Mouse (Mus musculus) forebrain, embryonic 15.5 days (tissue): Measurements from ENCODE around the gene Defb45. TPM values are rescaled to one million over a fixed set of nuclear protein-coding genes. Genes with fewer than 3 reads are reported as not detected.

Source experiments
- ATAC-seq: fragments of 200-750 bp; cut with Nextera tagmentation; replicated peaks from 2 replicates; pipeline ENCODE4 v1.8.0; 2017; ENCODE audit warnings: mild to moderate bottlenecking, moderate TSS enrichment, moderate library complexity
- H3K27ac ChIP-seq: fragments of 300-500 bp; sonication (generic); replicated peaks from 2 replicates; pipeline ENCODE4 v1.5.1; 2015; ENCODE audit warnings: mild to moderate bottlenecking, inconsistent platforms
- H3K27me3 ChIP-seq: fragments of 300-500 bp; sonication (generic); 2 replicates; pipeline ENCODE4 v1.6.1; 2015; ENCODE audit warnings: inconsistent platforms
- H3K36me3 ChIP-seq: fragments of 300-500 bp; sonication (generic); 2 replicates; pipeline ENCODE4 v1.6.1; 2015; ENCODE audit warnings: mild to moderate bottlenecking, inconsistent platforms
- H3K4me1 ChIP-seq: fragments of 300-500 bp; sonication (generic); 2 replicates; pipeline ENCODE4 v1.6.1; 2015; ENCODE audit warnings: inconsistent platforms
- H3K4me2 ChIP-seq: fragments of 300-500 bp; sonication (generic); replicated peaks from 2 replicates; pipeline ENCODE4 v1.6.1; 2015; ENCODE audit warnings: mild to moderate bottlenecking, inconsistent platforms
- H3K4me3 ChIP-seq: fragments of 300-500 bp; sonication (generic); 2 replicates; pipeline ENCODE4 v1.5.1; 2015; ENCODE audit warnings: mild to moderate bottlenecking, inconsistent platforms
- H3K9ac ChIP-seq: fragments of 300-500 bp; sonication (generic); replicated peaks from 2 replicates; pipeline ENCODE4 v1.6.1; 2015; ENCODE audit warnings: mild to moderate bottlenecking, inconsistent platforms
- H3K9me3 ChIP-seq: fragments of 300-500 bp; sonication (generic); 2 replicates; pipeline ENCODE4 v1.6.1; 2016; ENCODE audit warnings: inconsistent platforms
- WGBS: fragments of 180-500 bp; shearing (Covaris S2); methylation state at CpG from one replicate; pipeline ENCODE4 v1.1.7; 2015; ENCODE audit warnings: mixed read lengths; 5-methylcytosine and 5-hydroxymethylcytosine counted together
- polyA plus RNA-seq: library from polyadenylated mRNA; unstranded; fragments of >200 nt; fragmentation: Nextera tagmentation; extraction: Ambion mirVana; gene quantifications from 2 replicates; pipeline ENCODE4 v1.2.1, GENCODE M21; 2015

Defb45 gene
- polyA plus RNA-seq, 1 experiment from 2014 or later = not detected

DNA sequence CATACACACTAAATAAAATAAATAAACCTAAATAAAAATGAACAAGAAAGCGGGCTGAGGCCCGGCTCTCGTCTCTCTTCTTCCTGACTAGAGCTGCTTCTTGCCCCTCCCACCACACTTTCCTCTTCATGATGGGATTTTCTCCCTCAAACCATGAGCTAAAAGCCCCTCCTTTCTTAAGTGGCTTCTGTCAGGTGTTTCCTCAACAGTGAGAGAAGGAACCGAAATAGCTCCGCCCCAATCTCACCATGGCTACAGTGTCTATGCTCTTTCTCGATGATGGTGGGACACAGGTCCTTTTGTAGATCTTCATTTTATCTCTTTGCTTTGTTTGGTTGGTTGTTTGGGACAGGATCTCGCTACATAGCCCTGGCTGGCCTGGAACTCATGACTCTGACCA is 42.5 kb downstream of the Defb45 start:
- no peak overlapping the region for H3K27ac ChIP-seq
- ATAC-seq = no peak
- WGBS = 89% methylated on average over 7 of the region's 7 CpGs
- no peaks in the 10 kb centered on the region for H3K4me1 ChIP-seq
- no peaks in the 10 kb centered on the region for H3K9me3 ChIP-seq
- no peak overlapping the region for H3K9ac ChIP-seq
- no peak overlapping the region for H3K4me3 ChIP-seq
- no peaks in the 10 kb centered on the region for H3K27me3 ChIP-seq
- no peaks in the 10 kb centered on the region for H3K36me3 ChIP-seq
- no peak overlapping the region for H3K4me2 ChIP-seq

DNA sequence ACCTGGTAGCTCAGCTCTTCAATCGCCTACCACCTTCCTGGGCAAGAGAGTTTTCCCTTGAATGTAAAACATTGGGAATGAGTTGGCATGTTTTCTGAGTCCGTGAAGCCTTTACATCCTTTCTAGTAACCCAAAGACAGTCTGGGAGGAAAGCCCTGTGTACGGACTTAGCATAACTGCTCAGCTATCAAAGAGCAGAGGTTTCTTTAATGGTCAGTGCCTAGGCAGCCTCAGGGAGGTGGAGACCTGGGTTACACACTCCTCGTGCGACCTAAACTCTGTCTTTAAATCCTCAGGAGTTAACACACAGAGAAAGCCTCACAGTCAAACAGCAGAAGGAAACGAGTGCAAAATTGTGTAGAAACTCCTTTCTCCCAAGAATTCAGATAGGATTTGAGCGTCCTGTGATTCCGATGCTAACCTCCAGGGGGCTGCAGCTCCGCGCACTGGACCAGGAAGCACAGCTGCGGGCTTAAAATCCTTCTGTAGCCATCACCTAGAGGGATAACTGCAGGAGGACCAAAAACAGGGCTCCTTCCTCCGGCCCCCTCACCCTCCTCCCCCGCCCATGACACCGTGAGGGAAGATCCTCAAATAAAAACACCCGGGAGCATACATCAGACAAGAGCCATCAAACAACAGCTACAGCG is 45.3 kb downstream of the Defb45 start:
- Histone ChIP-seq H3K9me3 (no peaks in the 10 kb centered on the region), H3K4me3 (no peak overlapping the region), H3K4me2 (peak overlapping the region; percentile 32), H3K9ac (no peak overlapping the region), H3K4me1 (no peaks in the 10 kb centered on the region), H3K36me3 (no peaks in the 10 kb centered on the region), H3K27me3 (no peaks in the 10 kb centered on the region), H3K27ac (no peak overlapping the region)
- ATAC-seq = no peak
- WGBS = 14% methylated on average over 16 of the region's 16 CpGs

DNA sequence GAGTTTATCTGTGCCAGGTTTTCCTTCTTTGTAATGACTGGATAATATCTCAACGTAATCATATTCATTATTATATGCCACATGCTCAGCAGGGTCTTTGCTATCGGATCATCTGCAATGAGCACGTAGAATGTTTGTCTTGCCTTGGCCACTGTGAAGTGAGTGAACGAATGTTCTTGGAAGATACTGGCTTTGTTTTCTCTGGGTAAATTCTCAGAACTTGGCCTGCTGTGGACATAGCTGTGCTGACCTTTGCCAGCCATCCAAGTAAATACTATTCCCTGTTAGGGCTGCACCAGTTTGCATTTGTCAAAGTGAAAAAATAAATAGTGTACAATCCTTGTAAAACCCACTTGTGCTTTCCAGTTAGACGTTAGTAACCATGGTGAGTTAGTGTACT is 51.1 kb downstream of the Defb45 start:
- Histone ChIP-seq H3K36me3 (no peaks in the 10 kb centered on the region), H3K9ac (no peak overlapping the region), H3K4me3 (no peak overlapping the region), H3K4me2 (no peak overlapping the region), H3K9me3 (no peaks in the 10 kb centered on the region), H3K27ac (no peak overlapping the region), H3K4me1 (no peaks in the 10 kb centered on the region), H3K27me3 (no peaks in the 10 kb centered on the region)
- ATAC-seq = no peak
- 82% methylated on average over 5 of the region's 5 CpGs for WGBS

DNA sequence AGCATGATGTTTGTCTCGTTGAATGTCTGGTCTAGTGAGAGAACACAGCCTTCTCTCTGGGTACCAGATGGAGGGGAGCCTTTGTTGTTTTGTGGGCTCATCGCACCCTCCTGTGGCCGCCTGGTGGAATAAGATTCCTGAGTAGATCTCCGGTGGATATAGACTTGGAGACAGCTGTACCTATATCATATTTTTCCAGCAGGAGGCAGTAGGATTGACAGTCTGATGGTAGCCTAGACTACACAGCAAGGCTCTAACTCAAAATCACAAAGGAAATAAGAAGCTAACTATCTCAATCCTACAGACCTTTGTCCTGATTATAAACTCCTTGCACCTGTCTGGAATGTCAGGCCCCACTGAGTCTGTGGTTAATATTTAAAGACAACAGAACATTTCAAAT is 54.5 kb downstream of the Defb45 start:
- Histone ChIP-seq H3K4me3 (no peak overlapping the region), H3K27ac (no peak overlapping the region), H3K9me3 (no peaks in the 10 kb centered on the region), H3K9ac (no peak overlapping the region), H3K36me3 (no peaks in the 10 kb centered on the region), H3K4me1 (no peaks in the 10 kb centered on the region), H3K27me3 (no peaks in the 10 kb centered on the region), H3K4me2 (no peak overlapping the region)
- WGBS = 17% methylated on average over 4 of the region's 4 CpGs
- ATAC-seq = peak; percentile 74

DNA sequence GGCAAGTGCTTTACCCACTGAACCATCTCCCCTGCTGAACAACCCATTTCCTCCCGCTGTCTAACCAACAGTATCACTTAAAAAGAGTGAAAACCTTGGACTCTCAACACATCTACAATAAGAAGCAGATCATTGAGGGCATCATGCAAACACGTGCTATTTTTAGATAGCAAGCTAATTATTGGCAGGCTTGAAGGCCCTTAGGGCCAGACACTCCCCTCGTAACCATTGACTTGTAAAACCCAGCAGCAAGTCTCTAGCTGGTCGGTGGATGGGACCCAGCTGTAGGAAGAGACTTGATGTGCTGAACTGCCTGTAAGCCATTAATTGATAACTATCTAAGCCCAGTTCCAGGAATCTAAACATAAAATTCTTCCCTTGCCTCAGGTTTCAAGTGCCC is 55.7 kb downstream of the Defb45 start:
- Histone ChIP-seq H3K27ac (no peak overlapping the region), H3K4me2 (no peak overlapping the region), H3K27me3 (no peaks in the 10 kb centered on the region), H3K9me3 (no peaks in the 10 kb centered on the region), H3K4me3 (no peak overlapping the region), H3K9ac (no peak overlapping the region), H3K4me1 (no peaks in the 10 kb centered on the region), H3K36me3 (no peaks in the 10 kb centered on the region)
- no peak for ATAC-seq
- 79% methylated on average over 4 of the region's 4 CpGs for WGBS

Other genes starting within 250 kb of the Defb45 start
- gene Nrsn2, start 222.8 kb downstream of the Defb45 start, polyA plus RNA-seq = 13.5 and 13.6 TPM in 2 replicates
- 17.7 and 18.3 TPM in 2 replicates for gene Sox12, start 201.3 kb downstream of the Defb45 start, polyA plus RNA-seq
- gene Zcchc3, start 184.4 kb downstream of the Defb45 start, polyA plus RNA-seq = 18.7 TPM in 2 replicates
- 2.1 and 3.7 TPM in 2 replicates for gene 6820408C15Rik, start 183.8 kb downstream of the Defb45 start, polyA plus RNA-seq
- not detected in 2 replicates for gene Defb23, start 134.8 kb downstream of the Defb45 start, polyA plus RNA-seq
- gene Defb20, start 122.3 kb downstream of the Defb45 start, polyA plus RNA-seq = not detected in 2 replicates
- gene Defb22, start 109.3 kb downstream of the Defb45 start, polyA plus RNA-seq = not detected in 2 replicates
- not detected in 2 replicates for gene Defb26, start 87.7 kb downstream of the Defb45 start, polyA plus RNA-seq
- not detected in 2 replicates for gene Defb28, start 81.1 kb downstream of the Defb45 start, polyA plus RNA-seq
- not detected in 2 replicates for gene Defb29, start 59.3 kb downstream of the Defb45 start, polyA plus RNA-seq
- not detected in 2 replicates for gene Gm17416, start 30.1 kb downstream of the Defb45 start, polyA plus RNA-seq
- not detected in 2 replicates for gene Defb21, start 26.7 kb downstream of the Defb45 start, polyA plus RNA-seq
- gene Defb19, start 19.1 kb downstream of the Defb45 start, polyA plus RNA-seq = not detected in 2 replicates
- gene Defb36, start 4.9 kb upstream of the Defb45 start, polyA plus RNA-seq = not detected in 2 replicates
- gene Defb25, start 23.7 kb upstream of the Defb45 start, polyA plus RNA-seq = not detected in 2 replicates
- gene Rem1, start 27.6 kb upstream of the Defb45 start, polyA plus RNA-seq = 0.36 and 0.62 TPM in 2 replicates
- 159 and 164 TPM in 2 replicates for gene H13, start 70.1 kb upstream of the Defb45 start, polyA plus RNA-seq
- gene Mcts2, start 87.6 kb upstream of the Defb45 start, polyA plus RNA-seq = 33.6 and 34.4 TPM in 2 replicates
- 26.3 and 32.0 TPM in 2 replicates for gene Id1, start 136.9 kb upstream of the Defb45 start, polyA plus RNA-seq
- gene Cox4i2, start 154.8 kb upstream of the Defb45 start, polyA plus RNA-seq = 4.3 and 4.4 TPM in 2 replicates
- 179 and 183 TPM in 2 replicates for gene Bcl2l1, start 232.3 kb upstream of the Defb45 start, polyA plus RNA-seq
- gene Tpx2, start 248.6 kb upstream of the Defb45 start, polyA plus RNA-seq = 50.6 and 51.1 TPM in 2 replicates